Mouse (Mus musculus) lung, embryonic 15.5 days (tissue): ENCODE data around the gene Pyroxd2. TPM values are rescaled to one million over a fixed set of nuclear protein-coding genes. Genes with fewer than 3 reads are reported as not detected.

Experiments used
- ATAC-seq: fragments of 200-750 bp; cut with Nextera tagmentation; 2 replicates; pipeline ENCODE4 v1.8.0; 2017; ENCODE audit warnings: moderate number of reproducible peaks, borderline replicate concordance; ENCODE audit not compliant: low FRiP score, low TSS enrichment; ENCODE audit errors: extremely low read depth
- H3K27ac ChIP-seq: fragments of 300-500 bp; sonication (generic); 2 replicates; pipeline ENCODE4 v1.5.1; 2015; ENCODE audit warnings: moderate library complexity, mild to moderate bottlenecking, inconsistent platforms
- H3K27me3 ChIP-seq: fragments of 300-500 bp; sonication (generic); 2 replicates; pipeline ENCODE4 v1.6.1; 2015; ENCODE audit warnings: inconsistent platforms
- H3K36me3 ChIP-seq: fragments of 300-500 bp; sonication (generic); 2 replicates; pipeline ENCODE4 v1.6.1; 2015; ENCODE audit warnings: inconsistent platforms
- H3K4me1 ChIP-seq: fragments of 300-500 bp; sonication (generic); 2 replicates; pipeline ENCODE4 v1.6.1; 2015; ENCODE audit warnings: inconsistent platforms
- H3K4me2 ChIP-seq: fragments of 300-500 bp; sonication (generic); 2 replicates; pipeline ENCODE4 v1.6.1; 2015; ENCODE audit warnings: inconsistent platforms, mild to moderate bottlenecking, moderate library complexity
- H3K4me3 ChIP-seq: fragments of 300-500 bp; sonication (generic); 2 replicates; pipeline ENCODE4 v1.5.1; 2015; ENCODE audit warnings: mild to moderate bottlenecking, inconsistent platforms
- H3K9ac ChIP-seq: fragments of 300-500 bp; sonication (generic); 2 replicates; pipeline ENCODE4 v1.6.1; 2015; ENCODE audit warnings: inconsistent platforms
- H3K9me3 ChIP-seq: fragments of 300-500 bp; sonication (generic); 2 replicates; pipeline ENCODE4 v1.6.1; 2016; ENCODE audit warnings: inconsistent platforms
- WGBS: fragments of 180-500 bp; shearing (Covaris S2); methylation state at CpG from one replicate; pipeline ENCODE4 v1.1.7; 2015; 5-methylcytosine and 5-hydroxymethylcytosine counted together
- polyA plus RNA-seq: library from polyadenylated mRNA; unstranded; fragments of >200 nt; fragmentation: Nextera tagmentation; extraction: Ambion mirVana; gene quantifications from 2 replicates; pipeline ENCODE4 v1.2.1, GENCODE M21; 2015

Pyroxd2 gene
- polyA plus RNA-seq, 1 experiment from 2014 or later: 5.8 TPM

DNA sequence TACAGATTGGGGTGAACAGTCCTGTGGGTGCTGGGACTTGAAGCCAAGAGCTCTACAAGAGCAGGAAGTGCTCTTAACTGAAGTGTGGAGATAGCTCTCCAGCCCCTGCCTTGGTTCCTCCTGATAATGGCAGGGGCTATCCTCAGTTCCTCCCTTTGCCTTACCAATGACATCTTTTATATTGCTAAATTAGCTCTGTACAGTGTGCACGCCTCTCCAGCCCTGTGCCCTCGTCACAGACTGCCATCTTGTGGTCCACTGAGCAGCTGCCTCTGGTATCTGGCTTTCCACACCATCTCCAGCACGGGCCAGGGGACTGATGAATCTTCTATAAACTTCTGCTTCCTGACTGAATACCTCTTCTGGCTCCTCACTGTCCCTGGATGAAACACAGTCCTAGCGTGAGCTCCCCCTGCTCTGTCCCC is 8.4 kb downstream of the Pyroxd2 start:
- Histone ChIP-seq H3K9me3 (no peaks in the 10 kb centered on the region), H3K36me3 (no peaks in the 10 kb centered on the region), H3K27me3 (no peaks in the 10 kb centered on the region), H3K4me1 (peaks cover 8% of the 10 kb centered on the region), H3K4me3 (no peak overlapping the region), H3K9ac (no peak overlapping the region), H3K27ac (no peak overlapping the region), H3K4me2 (no peak overlapping the region)
- WGBS: 16% methylated on average over 4 of the region's 4 CpGs
- peak; percentile 64; the same call in 1 of the 2 replicates for ATAC-seq

DNA sequence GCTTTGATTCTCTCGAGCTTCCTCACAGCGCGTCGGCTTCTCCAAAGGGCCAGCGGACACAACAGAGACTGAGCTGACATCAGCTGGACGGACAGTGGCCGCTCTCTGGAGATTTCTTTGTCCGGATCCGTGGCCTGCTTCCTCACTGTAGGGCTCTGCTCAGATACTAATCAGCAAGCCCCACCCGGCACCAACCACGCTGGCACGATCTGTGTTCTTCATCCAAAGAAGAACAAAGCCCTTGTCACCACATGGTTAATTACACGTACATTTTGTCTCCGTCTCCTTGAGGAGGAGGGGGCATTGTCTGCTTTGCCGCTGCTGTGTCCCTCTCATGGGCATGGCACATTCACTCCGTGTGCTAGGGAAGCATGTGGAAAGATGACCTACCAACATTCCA is 9.3 kb downstream of the Pyroxd2 start:
- WGBS: 68% methylated on average over 16 of the region's 16 CpGs
- Histone ChIP-seq H3K4me3 (no peak overlapping the region), H3K4me2 (no peak overlapping the region), H3K4me1 (peaks cover 8% of the 10 kb centered on the region), H3K27me3 (no peaks in the 10 kb centered on the region), H3K9me3 (no peaks in the 10 kb centered on the region), H3K9ac (no peak overlapping the region), H3K27ac (no peak overlapping the region), H3K36me3 (no peaks in the 10 kb centered on the region)
- no peak for ATAC-seq

DNA sequence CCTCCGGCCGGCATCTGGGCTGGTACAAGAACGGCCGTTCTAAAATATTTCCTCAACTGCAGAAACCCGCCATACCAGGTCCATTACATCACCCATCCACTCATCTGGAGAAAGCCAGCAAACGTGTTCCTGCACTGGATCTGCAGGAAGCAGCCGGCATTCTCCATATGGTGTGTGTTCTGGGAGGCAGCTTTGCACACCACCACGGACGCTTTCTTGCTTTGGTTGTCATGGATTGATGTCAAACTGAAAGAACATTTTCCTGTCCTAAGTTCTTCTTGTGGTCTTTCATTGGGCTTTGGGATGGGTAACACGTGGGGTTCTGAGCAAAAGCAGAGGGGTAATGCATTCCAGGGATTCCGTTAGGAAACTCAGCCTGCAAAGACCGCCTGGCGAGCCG is 10.7 kb downstream of the Pyroxd2 start:
- Histone ChIP-seq H3K4me3 (no peak overlapping the region), H3K27me3 (no peaks in the 10 kb centered on the region), H3K36me3 (no peaks in the 10 kb centered on the region), H3K27ac (no peak overlapping the region), H3K4me2 (no peak overlapping the region), H3K9ac (no peak overlapping the region), H3K4me1 (peaks cover 8% of the 10 kb centered on the region), H3K9me3 (no peaks in the 10 kb centered on the region)
- ATAC-seq: no peak
- 40% methylated on average over 14 of the region's 14 CpGs for whole genome bisulfite sequencing

DNA sequence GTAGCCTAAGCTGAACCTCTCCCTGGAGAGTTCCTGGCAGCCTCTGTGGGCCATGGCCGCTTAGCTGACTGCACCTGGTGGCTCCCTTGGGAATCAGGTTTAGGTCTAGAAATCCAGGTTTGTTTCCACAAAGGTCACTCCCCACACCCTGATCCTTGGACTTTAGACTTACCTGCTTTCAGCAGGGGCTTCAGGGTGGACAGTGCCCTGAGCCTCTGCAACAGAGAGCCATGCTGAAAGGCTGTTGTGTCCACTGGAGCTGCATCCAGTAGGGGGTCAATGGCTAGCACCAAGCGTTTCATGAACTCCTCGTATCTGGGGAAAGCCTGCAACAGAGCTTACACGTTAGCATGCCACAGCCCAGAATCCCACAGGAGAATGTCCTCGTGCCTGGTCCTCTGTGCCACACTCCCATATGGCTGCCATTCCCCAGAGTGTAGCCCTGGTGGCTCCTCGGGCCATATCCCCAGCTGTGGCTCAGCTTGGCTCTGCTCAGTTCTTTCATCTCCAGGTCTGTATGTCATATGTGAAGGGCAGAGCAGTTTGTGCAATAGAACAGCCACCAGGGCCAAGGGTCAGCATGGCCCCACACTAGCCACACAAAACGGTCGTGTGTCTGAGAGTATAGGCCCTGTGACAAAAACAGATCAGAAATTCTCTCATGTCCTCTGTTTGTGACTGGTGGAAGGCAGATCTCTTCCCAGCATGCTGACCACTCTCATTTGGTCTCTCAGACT is 12.2 kb downstream of the Pyroxd2 start:
- Histone ChIP-seq H3K36me3 (no peaks in the 10 kb centered on the region), H3K9ac (no peak overlapping the region), H3K4me2 (no peak overlapping the region), H3K9me3 (no peaks in the 10 kb centered on the region), H3K27me3 (no peaks in the 10 kb centered on the region), H3K4me1 (peaks cover 8% of the 10 kb centered on the region), H3K27ac (no peak overlapping the region), H3K4me3 (no peak overlapping the region)
- WGBS: 82% methylated on average over 8 of the region's 8 CpGs
- ATAC-seq: no peak

DNA sequence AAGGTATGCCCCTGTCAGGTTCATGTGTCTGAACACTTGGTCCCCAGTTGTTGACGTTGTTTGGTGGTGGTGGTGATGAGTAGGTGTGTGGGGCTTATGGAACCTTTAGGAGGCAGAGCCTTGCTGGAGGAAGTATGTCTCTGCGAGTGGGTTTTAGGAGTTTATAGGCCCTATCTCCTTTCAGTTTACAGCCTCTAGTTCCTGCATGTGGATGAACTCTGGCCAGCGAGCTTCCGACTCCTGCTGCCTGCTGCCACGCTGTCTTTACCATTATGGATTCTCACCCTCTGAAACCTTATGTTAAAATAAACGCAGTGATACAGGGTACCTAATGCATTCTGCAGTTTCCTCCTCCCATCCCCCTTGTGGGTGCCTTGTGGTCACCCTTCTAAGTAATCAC is 12.8 kb downstream of the Pyroxd2 start:
- WGBS: 76% methylated on average over 6 of the region's 6 CpGs
- Histone ChIP-seq H3K4me2 (no peak overlapping the region), H3K27ac (no peak overlapping the region), H3K36me3 (no peaks in the 10 kb centered on the region), H3K4me3 (no peak overlapping the region), H3K9ac (no peak overlapping the region), H3K9me3 (no peaks in the 10 kb centered on the region), H3K27me3 (no peaks in the 10 kb centered on the region), H3K4me1 (peaks cover 8% of the 10 kb centered on the region)
- no peak for ATAC-seq

DNA sequence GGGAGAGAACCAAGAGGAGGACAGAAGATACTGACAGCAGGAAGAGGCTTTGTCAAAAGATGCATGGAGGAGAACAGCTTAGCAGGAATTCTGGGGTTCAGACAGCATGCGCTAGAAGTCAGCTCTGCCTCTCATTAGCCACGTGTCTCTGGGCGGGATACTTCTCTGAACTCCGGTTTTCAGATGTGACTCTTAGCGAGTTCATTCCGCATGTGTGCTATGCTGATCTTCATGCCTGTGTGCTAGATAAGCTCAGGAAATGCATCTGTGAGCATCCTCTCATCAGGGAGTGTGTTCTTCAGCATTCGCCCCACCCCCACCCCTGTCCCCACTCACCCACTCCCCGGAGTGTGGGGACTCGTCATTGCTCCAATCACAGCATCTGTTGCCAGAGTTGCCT is 14.8 kb downstream of the Pyroxd2 start:
- WGBS: 58% methylated on average over 9 of the region's 9 CpGs
- H3K4me2 ChIP-seq: no peak overlapping the region
- no peak overlapping the region for H3K9ac ChIP-seq
- no peaks in the 10 kb centered on the region for H3K27me3 ChIP-seq
- H3K9me3 ChIP-seq: no peaks in the 10 kb centered on the region
- no peak overlapping the region for H3K4me3 ChIP-seq
- ATAC-seq: no peak
- no peak overlapping the region for H3K27ac ChIP-seq
- peaks cover 8% of the 10 kb centered on the region for H3K4me1 ChIP-seq
- H3K36me3 ChIP-seq: no peaks in the 10 kb centered on the region

DNA sequence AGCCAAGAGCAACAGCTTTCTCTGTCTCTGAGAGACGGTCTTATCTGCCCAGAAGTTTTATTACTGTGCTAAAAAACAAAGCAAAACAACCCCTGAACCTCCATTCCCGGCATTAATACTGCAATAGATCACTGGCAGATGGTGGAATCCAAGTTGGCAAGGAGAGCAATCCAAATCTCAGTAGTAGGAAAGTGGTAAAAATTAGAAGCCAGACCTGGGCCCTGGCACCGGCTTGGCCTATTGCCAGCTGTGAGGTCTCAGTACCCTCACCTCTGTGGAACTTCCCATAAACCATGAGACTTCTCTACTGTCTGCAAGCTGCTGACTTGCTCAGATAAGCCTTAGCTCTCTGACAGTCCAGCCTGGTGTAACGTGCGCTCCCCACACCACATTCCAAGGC is 17.6 kb downstream of the Pyroxd2 start:
- H3K9me3 ChIP-seq: no peaks in the 10 kb centered on the region
- no peak overlapping the region for H3K27ac ChIP-seq
- H3K4me1 ChIP-seq: no peaks in the 10 kb centered on the region
- no peak for ATAC-seq
- 58% methylated on average over 5 of the region's 5 CpGs for WGBS
- no peaks in the 10 kb centered on the region for H3K36me3 ChIP-seq
- H3K9ac ChIP-seq: no peak overlapping the region
- no peak overlapping the region for H3K4me2 ChIP-seq
- no peaks in the 10 kb centered on the region for H3K27me3 ChIP-seq
- H3K4me3 ChIP-seq: no peak overlapping the region

DNA sequence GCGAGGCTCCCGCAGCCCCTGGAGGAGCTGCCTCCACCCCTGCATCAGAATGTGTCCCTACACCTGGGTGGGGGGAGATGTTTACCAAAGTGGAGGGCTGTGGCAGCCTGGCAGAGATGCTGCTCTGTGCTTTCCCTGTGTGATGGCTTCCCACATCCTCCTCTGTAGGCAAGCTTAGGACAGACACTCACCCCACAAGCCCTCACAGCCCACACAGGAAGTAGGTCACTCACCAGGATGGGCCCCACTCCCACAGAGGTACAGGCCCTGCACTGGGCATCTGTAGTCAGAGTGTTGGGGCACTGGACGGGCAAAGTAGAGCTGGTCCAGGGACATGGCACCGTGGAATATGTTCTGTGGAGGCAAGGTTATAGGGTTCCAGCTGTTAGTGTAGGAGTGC is 25.2 kb downstream of the Pyroxd2 start:
- ATAC-seq: no peak
- no peak overlapping the region for H3K4me2 ChIP-seq
- no peak overlapping the region for H3K9ac ChIP-seq
- H3K36me3 ChIP-seq: no peaks in the 10 kb centered on the region
- no peak overlapping the region for H3K4me3 ChIP-seq
- no peak overlapping the region for H3K27ac ChIP-seq
- H3K4me1 ChIP-seq: peaks cover 11% of the 10 kb centered on the region; the same call in 1 of the 2 replicates
- H3K27me3 ChIP-seq: peaks cover 3% of the 10 kb centered on the region; the same call in 1 of the 2 replicates
- H3K9me3 ChIP-seq: no peaks in the 10 kb centered on the region
- 76% methylated on average over 4 of the region's 4 CpGs for WGBS

DNA sequence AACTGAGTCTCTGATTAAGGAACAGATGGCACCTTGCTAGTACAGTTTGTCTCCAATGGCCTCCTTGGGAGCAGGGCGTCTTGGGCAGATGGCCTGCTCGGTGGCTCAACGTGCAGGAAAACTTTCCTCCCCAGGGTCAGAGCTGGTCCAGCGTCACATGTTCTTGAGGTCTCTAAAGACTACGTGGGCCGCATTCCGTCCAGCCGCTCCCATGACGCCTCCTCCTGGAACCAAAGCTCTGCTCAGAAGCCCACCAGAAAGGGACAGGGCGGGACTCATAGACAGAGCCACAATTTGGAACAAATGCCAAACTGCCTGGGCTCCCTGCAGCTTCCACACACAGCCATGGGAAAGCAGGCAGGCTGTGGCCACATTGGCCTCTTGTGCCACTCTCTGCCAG is 25.8 kb downstream of the Pyroxd2 start:
- no peak overlapping the region for H3K27ac ChIP-seq
- H3K36me3 ChIP-seq: no peaks in the 10 kb centered on the region
- H3K9me3 ChIP-seq: no peaks in the 10 kb centered on the region
- peaks cover 12% of the 10 kb centered on the region; the same call in 1 of the 2 replicates for H3K4me1 ChIP-seq
- peaks cover 3% of the 10 kb centered on the region; the same call in 1 of the 2 replicates for H3K27me3 ChIP-seq
- no peak overlapping the region for H3K9ac ChIP-seq
- 90% methylated on average over 10 of the region's 10 CpGs for WGBS
- H3K4me2 ChIP-seq: no peak overlapping the region
- ATAC-seq: no peak
- no peak overlapping the region for H3K4me3 ChIP-seq

DNA sequence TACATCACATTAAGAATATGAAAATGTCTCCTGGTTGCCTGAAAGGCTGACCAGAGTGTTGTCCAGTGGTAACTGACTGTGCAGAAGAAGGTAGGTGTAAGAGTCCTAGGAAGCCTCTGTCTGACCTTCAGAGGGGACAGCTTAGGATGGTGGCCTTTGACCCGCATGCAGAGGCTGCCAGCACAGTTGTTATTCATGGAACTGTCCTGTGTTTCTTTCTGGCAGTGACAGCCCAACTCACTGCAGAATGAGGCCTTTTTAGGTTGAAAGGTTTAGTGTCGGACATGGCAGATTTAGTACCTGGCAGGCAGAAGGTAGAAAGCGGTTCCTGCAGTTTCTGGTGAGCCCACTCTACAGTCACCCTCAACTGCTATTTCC is 26.6 kb downstream of the Pyroxd2 start:
- Histone ChIP-seq H3K36me3 (no peaks in the 10 kb centered on the region), H3K4me2 (no peak overlapping the region), H3K9me3 (no peaks in the 10 kb centered on the region), H3K27me3 (peaks cover 3% of the 10 kb centered on the region; the same call in 1 of the 2 replicates), H3K27ac (no peak overlapping the region), H3K4me1 (peaks cover 12% of the 10 kb centered on the region; the same call in 1 of the 2 replicates), H3K4me3 (no peak overlapping the region), H3K9ac (no peak overlapping the region)
- 87% methylated on average over 3 of the region's 3 CpGs for WGBS
- ATAC-seq: no peak

DNA sequence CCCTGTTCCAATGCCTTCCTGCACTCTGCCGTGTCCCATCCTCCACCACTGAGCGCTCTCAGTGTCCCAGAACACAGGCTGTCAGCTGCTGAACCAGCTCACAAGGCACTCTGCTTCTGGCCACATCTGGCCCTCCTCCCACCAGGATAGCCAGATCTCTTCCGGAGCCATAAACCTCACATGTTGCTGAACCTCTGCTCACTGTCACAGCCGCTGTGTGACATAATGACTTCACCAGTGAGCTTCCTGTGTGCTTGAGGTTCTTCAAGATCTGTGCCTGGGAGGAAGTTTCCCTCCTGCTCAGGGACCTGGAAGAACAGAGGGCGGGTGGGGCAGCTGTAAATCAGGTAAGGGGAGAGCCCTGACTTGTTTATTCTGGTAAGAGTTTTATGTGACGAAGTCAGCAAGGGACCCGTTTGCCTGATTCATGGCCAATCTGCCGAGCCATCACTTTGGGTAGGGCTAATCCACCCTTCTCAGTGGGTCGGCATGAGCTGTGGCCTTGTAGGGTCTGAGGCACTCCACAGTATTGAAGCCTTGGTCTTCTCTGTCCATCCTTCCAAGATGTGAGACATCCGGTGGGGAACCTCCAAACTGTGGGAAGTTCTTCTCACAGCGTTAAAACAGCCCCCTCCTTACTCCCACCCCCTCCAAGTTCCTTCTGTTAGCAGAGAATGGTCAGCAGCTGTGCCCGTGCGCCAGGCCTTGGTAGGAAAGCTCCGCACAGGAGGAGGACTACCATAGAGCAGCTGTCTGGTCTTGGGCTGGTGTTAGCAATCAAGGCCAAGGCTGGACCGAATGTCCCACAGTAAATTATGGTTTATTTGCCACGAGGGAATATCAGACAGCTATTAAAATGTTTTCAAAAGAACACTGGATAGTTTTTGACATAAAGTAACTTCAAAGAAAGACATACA is 27.3 kb downstream of the Pyroxd2 start:
- H3K9me3 ChIP-seq: no peaks in the 10 kb centered on the region
- no peak overlapping the region for H3K9ac ChIP-seq
- peaks cover 3% of the 10 kb centered on the region; the same call in 1 of the 2 replicates for H3K27me3 ChIP-seq
- ATAC-seq: peak; percentile 15; the same call in 1 of the 2 replicates
- H3K36me3 ChIP-seq: no peaks in the 10 kb centered on the region
- H3K4me2 ChIP-seq: no peak overlapping the region
- H3K4me3 ChIP-seq: no peak overlapping the region
- H3K27ac ChIP-seq: no peak overlapping the region
- peaks cover 12% of the 10 kb centered on the region; the same call in 1 of the 2 replicates for H3K4me1 ChIP-seq
- WGBS: 48% methylated on average over 16 of the region's 16 CpGs

DNA sequence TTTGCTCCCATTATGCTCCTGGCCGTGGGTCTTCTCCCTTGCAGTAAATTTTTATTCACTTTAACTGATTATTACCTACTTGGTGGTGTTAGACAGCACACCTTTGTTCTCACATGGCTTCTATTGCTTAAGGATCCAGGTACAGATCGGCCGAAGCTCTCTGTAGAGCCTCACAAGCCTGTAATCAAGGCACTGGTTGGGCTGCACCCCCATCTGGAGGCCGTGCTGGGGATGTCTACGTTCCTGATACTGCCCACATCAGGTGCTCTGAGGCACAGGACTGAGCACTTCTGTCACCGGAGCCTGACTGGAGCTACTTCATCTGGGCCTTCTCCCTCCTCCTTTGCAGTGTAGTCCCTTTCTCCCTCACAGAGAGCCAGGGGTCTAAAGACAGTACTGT is 29.3 kb downstream of the Pyroxd2 start:
- Histone ChIP-seq H3K9ac (no peak overlapping the region), H3K4me2 (no peak overlapping the region), H3K4me3 (no peak overlapping the region), H3K4me1 (0 out of 2 replicates have a peak, but pooled peaks cover 9% of the 10 kb centered on the region), H3K36me3 (no peaks in the 10 kb centered on the region), H3K9me3 (no peaks in the 10 kb centered on the region), H3K27me3 (peaks cover 3% of the 10 kb centered on the region; the same call in 1 of the 2 replicates), H3K27ac (no peak overlapping the region)
- 63% methylated on average over 6 of the region's 6 CpGs for WGBS
- ATAC-seq: no peak
